Mouse (Mus musculus): Measurements from ENCODE around the gene Ggps1. TPM values are rescaled to one million over a fixed set of nuclear protein-coding genes. Genes with fewer than 3 reads are reported as not detected.
A peak's percentile ranks its signal among the peaks of the same experiment; 100 is the strongest.
"Not testable (repeated sequence)": the region's sequence is repeated elsewhere in the genome, so short reads cannot be mapped to it uniquely, and the experiment has no call there.

Ggps1 gene
- total RNA-seq, 2 experiments from 2014 or later = 60.5 to 64.1 TPM

DNA sequence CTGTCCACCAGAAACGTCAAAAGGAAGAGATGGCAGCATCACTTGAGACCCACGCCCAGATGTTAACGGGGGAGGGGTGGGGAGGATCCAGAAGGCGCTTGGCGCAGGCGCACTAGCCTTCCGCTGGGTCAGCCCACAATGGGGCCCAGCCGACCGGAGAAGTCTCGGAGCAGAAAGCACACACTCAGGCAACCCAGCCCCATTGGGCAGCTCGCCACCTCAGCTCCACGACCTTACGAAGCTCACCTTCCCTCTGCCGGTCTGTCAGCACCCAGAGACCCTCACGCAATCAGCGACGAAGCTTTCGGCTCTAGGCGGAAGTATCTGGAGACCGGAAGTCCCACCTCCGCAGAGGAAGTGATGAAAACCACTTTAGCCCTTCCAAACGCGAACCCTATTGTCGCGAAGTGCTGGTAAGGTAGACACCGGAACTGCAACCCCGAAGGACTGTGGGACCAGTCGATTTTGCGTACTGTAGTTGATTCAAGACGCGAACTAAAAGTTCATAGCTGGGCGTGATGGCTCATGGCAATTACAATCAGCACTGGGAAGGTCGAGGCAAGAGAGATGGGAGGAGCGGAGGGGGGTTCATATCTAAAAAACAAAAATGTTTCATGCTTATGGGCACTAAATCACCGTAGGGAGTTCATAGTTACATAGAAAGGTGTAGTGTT is 23.9 kb downstream of the Ggps1 start, which contains the start of gene Tbce:
Tbce (minus strand) TSS at position 347 of the 674 bp plus-strand sequence.
- DNase-seq (ENCODE audit: low spot score in 2 of 2) = peak; percentile 88 to 93

DNA sequence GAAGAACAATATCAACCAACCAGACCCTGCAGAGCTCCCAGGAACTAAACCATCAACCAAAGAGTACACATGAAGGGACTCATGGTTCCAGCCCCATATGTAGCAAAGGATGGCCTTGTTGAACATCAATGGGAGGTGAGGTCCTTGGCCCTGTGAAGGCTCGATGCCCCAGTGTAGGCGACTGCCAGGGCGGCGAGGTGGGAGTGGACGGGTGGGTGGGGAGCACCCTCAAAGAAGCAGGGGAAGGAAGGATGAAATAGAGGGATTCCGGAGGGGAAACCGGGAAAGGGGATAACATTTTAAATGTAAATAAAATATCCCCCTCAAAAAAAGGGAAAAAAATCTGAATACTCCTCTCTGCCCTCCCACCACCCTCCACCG is 24.4 kb downstream of the Ggps1 start:
- DNase-seq (ENCODE audit: low spot score in 2 of 2) = peak in 1 of 2 experiments; percentile 7

DNA sequence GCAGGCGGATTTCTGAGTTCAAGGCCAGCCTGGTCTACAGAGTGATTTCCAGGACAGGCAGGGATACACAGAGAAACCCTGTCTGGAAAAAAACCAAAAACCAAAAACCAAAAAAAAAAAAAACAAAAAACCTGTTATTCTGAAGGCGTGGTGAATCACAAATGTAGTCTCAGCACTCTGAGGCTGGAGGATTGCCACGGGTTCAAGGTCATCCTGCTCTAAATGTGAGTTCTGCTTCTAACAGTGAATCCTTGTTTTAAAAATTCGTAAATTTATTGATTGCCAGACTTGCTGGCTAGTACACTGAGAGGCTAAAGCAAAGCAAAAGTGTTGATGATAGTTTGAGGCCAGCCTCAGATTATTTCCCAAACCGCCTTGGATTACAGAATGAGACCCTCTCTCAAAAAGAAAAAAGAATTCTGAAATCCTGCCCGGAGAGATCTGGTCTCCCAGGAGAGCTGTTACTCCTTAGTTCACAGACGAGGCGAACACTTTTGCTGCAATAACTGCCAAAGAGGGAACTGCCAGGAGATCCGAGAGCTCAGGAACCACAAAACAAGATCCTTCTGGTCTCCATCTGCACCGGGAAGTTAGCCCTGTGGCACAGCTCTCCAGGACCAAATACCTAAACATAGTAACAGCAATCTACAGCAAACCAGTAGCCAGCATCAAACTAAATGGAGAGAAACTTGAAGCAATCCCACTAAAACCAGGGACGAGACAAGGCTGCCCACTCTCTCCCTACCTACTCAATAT is 27.2 kb downstream of the Ggps1 start:
- no peak for DNase-seq (ENCODE audit: low spot score in 2 of 2)

DNA sequence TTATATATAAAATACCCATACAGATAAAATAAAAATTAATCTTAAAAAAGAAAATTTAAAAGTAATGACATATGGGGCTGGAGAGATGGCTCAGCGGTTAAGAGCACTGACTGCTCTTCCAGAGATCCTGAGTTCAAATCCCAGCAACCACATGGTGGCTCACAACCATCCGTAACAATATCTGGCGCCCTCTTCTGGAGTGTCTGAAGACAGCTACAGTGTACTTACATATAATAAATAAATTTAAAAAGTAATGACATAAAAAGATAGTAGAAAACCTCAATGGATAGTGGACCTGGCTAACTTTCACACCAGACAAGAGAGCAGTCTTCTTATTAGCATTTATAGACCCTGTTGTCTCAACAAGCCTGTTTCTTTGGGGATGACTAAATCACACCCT is 27.9 kb downstream of the Ggps1 start:
- DNase-seq (ENCODE audit: low spot score in 2 of 2) = not testable (repeated sequence)

DNA sequence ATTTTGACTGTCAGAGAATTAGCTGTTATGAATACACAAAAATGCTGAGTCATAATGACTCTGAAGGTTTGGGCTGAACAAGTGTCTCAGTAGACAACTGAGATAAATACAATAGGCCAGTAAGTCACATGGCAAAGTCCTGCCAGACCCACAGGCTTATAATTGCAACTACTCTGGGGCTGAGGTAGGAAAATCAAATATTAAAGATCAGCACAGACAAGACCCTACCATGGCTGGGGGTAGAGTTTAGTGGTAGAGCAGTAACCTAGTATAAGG is 29.3 kb downstream of the Ggps1 start:
- no peak for DNase-seq (ENCODE audit: low spot score in 2 of 2)

DNA sequence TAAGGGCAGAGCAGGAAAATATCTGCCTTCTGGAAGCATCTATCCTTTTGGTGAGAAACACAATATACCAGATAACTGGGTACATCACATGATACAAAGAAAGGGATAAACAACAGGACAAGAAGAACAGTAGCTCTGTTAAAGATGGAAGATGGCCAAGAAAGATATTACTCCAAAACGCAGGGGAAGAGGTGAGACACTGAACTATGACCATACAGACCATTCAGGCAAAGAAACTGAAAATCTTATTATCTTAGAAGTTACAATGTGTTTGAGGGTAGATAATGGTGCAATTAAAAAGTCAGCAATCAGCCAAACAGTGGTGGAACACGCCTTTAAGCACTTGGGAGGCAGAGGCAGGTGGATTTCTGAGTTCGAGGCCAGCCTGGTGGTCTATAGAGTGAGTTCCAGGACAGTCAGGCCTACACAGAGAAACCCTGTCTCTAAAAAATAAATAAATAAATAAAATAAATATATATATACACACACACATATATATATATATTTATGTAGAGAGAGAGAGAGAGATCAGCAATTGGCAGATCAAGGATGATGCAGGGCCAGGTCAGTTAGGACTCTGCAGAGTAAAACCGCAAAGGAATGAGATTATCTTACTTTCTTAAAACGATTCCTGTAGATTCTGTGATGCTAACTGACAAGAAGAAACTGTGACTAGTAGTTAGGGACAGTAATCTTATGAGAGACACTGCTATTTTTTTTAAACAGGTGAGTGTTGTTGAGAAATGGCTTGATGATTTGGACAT is 29.8 kb downstream of the Ggps1 start:
- no peak for DNase-seq (ENCODE audit: low spot score in 2 of 2)

DNA sequence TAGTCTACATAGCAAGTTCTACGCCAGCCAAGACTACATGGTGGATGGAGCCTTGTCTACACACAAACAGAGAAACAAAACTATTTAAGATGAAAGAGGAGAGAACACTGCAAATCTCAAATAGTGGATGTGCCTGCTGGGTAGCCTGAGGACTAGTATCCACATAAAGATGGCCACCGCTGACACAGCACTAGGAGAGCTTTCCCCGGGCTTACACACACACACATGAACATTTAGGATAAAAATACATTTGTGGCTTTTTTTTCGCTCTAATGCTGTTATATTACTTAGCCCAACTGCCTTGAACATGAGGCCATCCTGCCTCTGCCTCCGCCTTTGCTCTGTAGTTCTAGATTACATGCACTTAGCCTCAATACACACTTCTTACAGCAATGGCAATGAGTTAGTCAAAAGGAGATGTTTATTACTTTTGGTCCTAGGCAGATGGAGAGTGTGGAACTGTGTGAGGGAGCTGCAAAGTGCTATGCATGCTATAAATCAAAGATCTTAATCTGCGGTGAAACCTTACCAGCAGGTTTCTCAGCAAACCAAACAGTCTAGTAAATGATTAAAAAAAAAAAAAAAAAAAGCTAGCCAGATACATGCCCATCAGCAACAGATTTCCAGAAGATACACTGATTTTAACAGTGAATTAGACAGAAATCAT is 37.0 kb downstream of the Ggps1 start:
- no peak for DNase-seq (ENCODE audit: low spot score in 2 of 2)

DNA sequence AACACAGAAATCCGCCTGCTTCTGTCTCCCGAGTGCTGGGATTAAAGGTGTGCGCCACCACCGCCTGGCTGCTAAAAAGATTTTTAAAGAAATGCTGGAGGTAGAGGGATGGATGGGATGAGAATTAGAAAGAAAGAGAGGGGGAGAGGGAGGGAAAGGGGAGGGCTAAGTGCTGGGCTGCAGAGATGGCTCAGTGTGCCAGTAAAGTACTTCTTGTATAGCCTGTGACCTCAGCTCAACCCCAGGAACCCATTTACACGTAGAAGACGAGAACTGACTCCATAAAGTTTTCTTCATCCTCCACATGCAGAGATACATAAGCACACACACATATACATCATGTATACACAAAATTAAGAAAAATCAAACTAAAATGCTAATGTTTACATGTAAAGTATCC is 37.7 kb downstream of the Ggps1 start:
- DNase-seq (ENCODE audit: low spot score in 2 of 2) = no peak

DNA sequence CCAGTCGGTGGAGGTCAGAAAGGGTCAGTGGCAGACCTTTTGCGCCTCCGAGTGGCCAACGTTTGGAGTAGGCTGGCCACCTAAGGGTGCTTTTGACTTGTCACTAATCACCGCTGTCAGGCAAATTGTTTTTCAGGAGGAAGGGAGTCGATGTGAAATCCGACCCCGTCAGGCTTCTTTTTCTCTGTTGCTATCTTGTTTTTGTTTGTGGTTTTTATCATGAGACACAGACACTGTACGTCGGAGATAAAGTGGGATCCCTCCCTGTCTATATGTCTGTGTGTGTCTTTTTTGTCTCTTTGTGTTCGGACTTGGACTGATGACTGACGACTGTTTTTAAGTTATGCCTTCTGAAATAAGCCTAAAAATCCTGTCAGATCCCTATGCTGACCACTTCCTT is 41.9 kb downstream of the Ggps1 start:
- DNase-seq (ENCODE audit: low spot score in 2 of 2) = not testable (repeated sequence)

DNA sequence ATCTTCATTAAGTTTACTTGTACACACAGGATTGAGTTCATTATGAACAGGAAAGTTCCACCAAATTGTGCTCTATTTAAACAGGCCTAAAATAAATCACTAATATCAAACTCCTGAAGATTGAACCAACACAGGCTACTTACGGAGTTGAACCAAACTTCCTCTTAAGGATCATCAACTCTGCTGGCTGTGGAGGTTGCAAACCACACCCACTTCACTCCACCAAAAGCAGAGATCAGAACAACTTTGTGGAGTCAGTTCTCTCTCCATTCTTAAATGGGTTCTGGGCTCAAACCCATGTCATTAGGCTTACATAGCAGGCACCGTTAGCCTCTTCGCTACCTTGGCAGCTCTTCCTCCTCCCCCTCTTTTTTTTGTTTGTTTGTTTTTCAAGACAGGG is 44.4 kb downstream of the Ggps1 start:
- DNase-seq (ENCODE audit: low spot score in 2 of 2) = no peak

DNA sequence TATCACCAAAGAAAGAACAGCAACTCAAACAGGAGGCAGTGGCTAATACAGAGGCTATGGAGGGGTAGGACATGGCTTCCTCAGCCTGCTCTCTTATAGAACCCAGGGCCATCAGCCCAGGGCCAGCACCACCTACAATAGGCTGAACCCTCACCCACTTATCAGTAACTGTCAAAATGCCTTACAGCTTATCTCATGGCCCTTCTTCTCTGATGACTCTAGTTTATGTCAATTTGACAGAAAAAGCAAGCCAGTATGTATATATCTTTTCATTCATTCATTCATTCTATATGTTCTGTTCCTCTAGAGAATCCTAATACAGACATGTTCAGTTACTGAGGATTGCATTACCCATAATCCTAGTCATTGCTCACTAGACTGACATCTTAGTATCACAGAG is 45.0 kb downstream of the Ggps1 start:
- no peak for DNase-seq (ENCODE audit: low spot score in 2 of 2)

DNA sequence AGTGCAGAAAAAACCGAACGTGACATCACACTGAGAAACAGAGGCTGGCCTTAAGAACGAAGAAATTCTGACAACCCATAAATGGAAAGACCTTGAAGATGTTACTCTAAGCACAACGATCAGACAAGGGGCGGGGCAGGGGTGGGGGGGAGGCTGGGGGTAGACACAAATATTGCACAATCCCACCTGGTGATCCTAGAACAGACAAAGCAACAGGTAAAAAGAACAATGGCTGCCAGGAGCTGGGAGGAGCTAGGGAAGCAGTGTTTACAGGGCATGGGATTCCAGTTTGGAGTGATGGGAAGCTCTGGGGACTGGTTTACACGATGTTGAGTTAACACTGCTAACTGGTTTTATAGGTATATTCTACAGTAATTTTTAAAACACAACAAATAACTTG is 47.7 kb downstream of the Ggps1 start:
- no peak for DNase-seq (ENCODE audit: low spot score in 2 of 2)

DNA sequence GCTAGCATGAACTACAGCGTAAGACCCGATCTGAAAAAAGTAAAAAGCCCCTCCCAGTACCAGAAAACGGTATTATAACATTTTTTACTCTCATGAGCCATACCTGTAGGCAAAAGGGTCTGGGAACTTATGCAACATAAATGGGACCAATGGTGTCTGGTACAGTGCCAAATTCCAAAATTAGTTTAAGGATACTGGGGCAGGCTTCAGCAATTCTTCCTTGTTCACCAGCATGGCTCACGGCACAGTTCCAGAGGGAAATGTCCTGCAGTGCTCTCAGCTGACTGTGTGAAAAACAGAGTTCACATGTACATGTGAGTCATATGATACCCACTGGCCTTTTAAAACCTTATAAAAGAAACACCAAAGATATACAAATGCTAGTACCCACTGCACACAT is 48.7 kb downstream of the Ggps1 start:
- no peak for DNase-seq (ENCODE audit: low spot score in 2 of 2)

DNA sequence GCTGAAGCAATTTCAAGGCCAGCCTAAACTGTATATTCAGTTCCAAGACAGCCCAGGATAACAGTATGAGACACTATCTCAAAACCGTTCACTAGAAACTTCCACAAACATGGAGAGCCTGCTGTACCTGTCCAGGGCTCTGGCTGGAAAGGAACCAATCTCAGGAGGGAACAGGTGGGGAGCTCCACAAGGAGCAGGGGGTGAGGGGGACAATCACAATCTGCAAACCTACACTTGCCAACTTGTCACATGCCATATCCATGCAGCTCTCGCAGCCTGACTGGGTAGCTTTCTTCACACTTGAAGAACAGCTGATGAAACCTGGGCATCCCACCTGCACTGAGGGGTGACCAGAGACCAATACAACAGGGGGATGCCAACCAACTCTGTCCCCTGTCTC is 49.3 kb downstream of the Ggps1 start:
- no peak for DNase-seq (ENCODE audit: low spot score in 2 of 2)

DNA sequence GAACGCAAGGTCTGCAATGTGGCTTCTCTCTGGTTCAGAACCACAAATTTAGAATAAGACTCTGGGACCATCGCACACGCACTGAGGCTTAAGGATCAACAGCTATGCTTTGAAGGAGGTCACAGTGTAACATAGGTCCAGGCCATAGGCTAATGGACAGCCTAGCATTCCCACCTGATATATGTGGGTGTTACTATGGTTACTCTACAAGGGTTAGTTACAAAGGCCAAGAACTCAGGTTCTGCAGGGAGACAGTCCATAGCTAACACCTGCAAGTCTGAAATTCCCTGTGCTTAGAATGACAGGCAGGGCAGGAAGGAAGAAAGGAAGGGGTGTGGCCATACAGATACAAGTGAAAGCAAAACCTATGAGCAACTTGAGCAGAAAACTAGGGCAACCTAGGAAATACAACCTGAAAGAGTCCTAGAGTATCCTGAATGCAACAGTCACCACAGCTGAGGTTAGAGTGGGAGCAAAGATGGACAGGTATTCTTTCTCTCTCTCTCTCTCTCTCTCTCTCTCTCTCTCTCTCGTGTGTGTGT is 51.8 kb downstream of the Ggps1 start:
- DNase-seq (ENCODE audit: low spot score in 2 of 2) = no peak

DNA sequence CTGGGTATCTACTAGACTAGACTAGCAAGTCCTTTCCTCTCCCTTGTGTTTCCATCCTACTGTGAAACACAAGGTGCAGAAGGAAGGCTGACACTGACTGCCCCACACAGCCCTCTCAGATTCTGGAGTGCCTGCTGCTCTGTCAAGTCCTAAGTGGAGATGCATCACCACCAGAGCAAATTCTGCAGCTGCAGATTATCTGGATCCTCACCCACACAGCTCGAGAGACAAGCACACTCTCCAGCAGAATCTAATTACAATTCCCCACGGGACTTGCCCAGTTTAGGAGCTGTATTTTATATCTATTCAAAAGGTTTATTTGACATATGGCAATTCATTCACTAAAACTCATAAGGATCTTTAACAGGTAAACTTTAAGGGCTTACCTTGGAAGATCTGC is 57.2 kb downstream of the Ggps1 start:
- DNase-seq (ENCODE audit: low spot score in 2 of 2) = peak in 1 of 2 experiments; percentile 16

DNA sequence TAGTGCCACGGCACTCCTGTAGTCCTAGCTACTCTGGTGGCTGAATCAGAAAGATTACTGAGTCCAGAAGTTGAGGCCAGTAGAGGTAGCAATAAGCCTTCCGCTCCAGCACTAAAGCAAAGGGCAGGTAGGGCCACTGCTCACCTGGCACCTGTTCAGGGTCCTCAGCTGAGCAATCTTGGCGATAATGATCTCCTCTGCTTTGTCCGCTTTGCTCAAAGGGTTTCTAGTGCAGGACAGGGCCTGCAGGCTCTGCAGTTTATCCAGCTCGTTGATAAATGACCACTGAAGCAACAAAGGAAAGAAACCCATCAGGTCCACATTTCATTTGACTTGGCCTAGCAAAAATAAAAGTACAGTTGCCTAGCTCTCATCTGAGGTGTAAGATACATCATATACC is 58.3 kb downstream of the Ggps1 start:
- no peak for DNase-seq (ENCODE audit: low spot score in 2 of 2)

DNA sequence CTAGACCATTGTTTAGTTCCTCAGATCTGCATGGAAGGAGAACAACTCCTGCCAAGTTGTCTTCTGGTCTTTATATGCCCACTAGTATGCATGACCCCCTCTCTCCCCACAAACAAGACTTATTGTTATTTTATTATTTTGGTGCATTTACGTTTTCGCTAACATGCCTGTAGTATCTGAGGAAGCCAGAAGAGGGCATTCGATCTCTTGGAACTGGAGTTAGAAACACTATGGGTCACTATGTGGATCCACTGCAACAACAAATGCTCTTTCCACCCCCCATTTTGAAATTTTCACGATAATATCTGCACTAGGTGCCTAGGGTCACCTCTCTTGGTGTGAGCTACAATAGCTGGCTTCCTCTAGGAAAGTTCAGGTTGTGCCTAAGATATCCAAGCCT is 59.2 kb downstream of the Ggps1 start:
- DNase-seq (ENCODE audit: low spot score in 2 of 2) = no peak

DNA sequence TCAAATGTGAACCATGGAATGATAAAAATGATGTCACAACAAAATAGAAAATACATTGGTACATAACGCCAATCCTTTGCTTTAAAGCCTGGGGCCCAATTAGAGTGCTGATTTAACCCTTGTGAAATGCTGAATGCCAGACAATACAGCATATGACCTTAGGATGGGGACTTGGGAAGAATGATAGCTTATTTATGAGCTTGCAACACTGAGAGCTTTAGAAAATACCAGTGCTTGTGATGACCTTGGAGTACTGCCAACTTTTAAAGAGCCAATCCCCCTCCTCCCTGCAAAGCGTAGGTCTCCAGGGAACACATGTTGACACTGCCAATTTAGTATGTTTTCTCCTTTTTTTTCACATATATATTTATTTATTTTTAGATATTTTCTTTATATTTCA is 60.6 kb downstream of the Ggps1 start:
- DNase-seq (ENCODE audit: low spot score in 2 of 2) = no peak

Data from left cerebral cortex, adult 18-20 months (tissue).